Mouse (Mus musculus): ENCODE measurements around the gene Cops4.

GRCm38 (mm10) chr5:100566798-100567197 is 48.7 kb downstream of the Cops4 start:
- TF ChIP-seq POLR2A (IDR thresholded peaks at IDR 0.05; ENCODE audit: low read depth, low read length) (no peak), CTCF (IDR thresholded peaks at IDR 0.05; ENCODE audit: extremely low read depth, insufficient read length, insufficient replicate concordance, low read depth, low read length) (no peak)
